Mouse (Mus musculus): ENCODE results near the gene Slc22a2.

DNA sequence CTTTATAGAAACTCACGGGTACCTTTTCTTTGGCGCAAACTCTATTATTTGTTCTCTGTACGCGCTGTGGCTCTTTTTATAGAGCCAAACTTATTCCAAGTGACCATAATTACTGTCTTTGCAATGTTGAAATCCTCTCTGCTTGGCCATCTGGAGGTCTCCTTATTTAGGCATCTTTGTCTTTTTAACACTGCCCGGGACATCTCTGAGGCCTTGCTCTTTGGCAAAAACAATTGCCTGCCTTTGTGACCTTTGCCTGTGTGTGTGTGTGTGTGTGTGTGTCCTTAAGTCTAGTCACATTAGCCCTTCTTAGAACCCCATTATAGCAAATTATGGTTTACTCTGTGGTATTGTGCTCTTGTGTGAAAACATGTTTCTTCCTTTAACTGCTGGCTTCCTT, 61.5 kb downstream of the Slc22a2 start:
- TF ChIP-seq GATA1 (IDR thresholded peaks at IDR 0.05; ENCODE audit: low read length) (no peak), TAL1 (IDR thresholded peaks at IDR 0.05; ENCODE audit: low read length) (no peak)

Data from erythroblast, embryonic 14.5 days (primary cell).